Mouse (Mus musculus): ENCODE measurements around the gene Rilp.

GRCm38 (mm10) chr11:75537025-75537414 lies 27.1 kb downstream of the Rilp start:
- TF ChIP-seq EP300 (optimal IDR thresholded peaks at IDR 0.05) (no peak), CTCF (IDR thresholded peaks at IDR 0.05; ENCODE audit: low read depth) (no peak)
